Mouse (Mus musculus): ENCODE results near the gene B130006D01Rik.

DNA sequence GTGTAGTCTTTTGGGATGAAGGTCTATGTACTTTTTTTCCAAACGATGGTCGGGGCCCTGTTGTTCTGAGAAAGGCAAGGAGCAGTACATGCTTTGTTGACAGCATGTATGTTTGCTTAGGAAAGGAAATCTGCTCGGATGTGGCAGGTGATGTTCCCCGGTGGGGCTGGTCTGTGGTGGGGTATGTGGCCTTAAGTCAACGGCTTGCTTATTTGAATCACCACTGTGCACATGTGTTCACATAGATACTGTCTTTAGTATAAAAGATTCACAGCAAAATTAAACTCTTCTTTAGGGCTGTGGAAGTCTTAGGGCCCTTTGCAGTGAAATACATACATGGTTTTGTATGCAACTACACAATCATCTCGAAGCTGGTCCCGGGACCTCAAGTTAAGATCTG lies 9.0 kb upstream of the B130006D01Rik start:
- no peak for TF ChIP-seq EP300 (IDR thresholded peaks at IDR 0.05; ENCODE audit: insufficient read depth, low read depth, low read length)
- no peak for TF ChIP-seq CTCF (IDR thresholded peaks at IDR 0.05)
- TF ChIP-seq POLR2A (IDR thresholded peaks at IDR 0.05; ENCODE audit: insufficient read depth, low read depth, low read length): no peak
